Mouse (Mus musculus): ENCODE measurements around the gene Fam120a. TPM values are rescaled to one million over a fixed set of nuclear protein-coding genes. Genes with fewer than 3 reads are reported as not detected.

Fam120a gene
- polyA plus RNA-seq, 1 experiment from 2014 or later = 24.6 TPM

- Histone ChIP-seq H3K4me2 (no peak overlapping the region), H3K36me3 (no peaks in the 10 kb centered on the region), H3K27ac (no peak overlapping the region), H3K4me3 (no peak overlapping the region), H3K4me1 (no peaks in the 10 kb centered on the region; the same call in 1 of the 2 replicates), H3K27me3 (no peaks in the 10 kb centered on the region), H3K9ac (no peak overlapping the region), H3K9me3 (no peaks in the 10 kb centered on the region)
- WGBS = 67% methylated on average over 6 of the region's 6 CpGs
- no peak for ATAC-seq (ENCODE audit: insufficient number of reproducible peaks, low FRiP score, low TSS enrichment, low read depth)
Measured at GRCm38 (mm10) chr13:48982482-48983098, 14.8 kb upstream of the Fam120a start.

GRCm38 (mm10) chr13:48979069-48979468 lies 11.3 kb upstream of the Fam120a start:
- Histone ChIP-seq H3K27ac (no peak overlapping the region), H3K36me3 (no peaks in the 10 kb centered on the region), H3K9me3 (no peaks in the 10 kb centered on the region), H3K9ac (no peak overlapping the region), H3K27me3 (no peaks in the 10 kb centered on the region), H3K4me3 (no peak overlapping the region), H3K4me1 (no peaks in the 10 kb centered on the region; the same call in 1 of the 2 replicates), H3K4me2 (no peak overlapping the region)
- no peak for ATAC-seq (ENCODE audit: insufficient number of reproducible peaks, low FRiP score, low TSS enrichment, low read depth)
- WGBS = 74% methylated on average over 6 of the region's 6 CpGs

GRCm38 (mm10) chr13:48977858-48978257 lies 10.0 kb upstream of the Fam120a start:
- H3K27ac ChIP-seq = no peak overlapping the region
- ATAC-seq (ENCODE audit: insufficient number of reproducible peaks, low FRiP score, low TSS enrichment, low read depth) = no peak
- no peak overlapping the region for H3K4me3 ChIP-seq
- H3K9ac ChIP-seq = no peak overlapping the region
- 47% methylated on average over 3 of the region's 3 CpGs for WGBS
- H3K36me3 ChIP-seq = no peaks in the 10 kb centered on the region
- no peaks in the 10 kb centered on the region for H3K9me3 ChIP-seq
- H3K27me3 ChIP-seq = no peaks in the 10 kb centered on the region
- no peak overlapping the region for H3K4me2 ChIP-seq
- no peaks in the 10 kb centered on the region; the same call in 1 of the 2 replicates for H3K4me1 ChIP-seq

- Histone ChIP-seq H3K4me2 (no peak overlapping the region), H3K27me3 (no peaks in the 10 kb centered on the region), H3K9ac (no peak overlapping the region), H3K9me3 (no peaks in the 10 kb centered on the region), H3K4me1 (peaks cover 15% of the 10 kb centered on the region), H3K4me3 (no peak overlapping the region), H3K36me3 (peaks cover 8% of the 10 kb centered on the region), H3K27ac (no peak overlapping the region)
- ATAC-seq (ENCODE audit: insufficient number of reproducible peaks, low FRiP score, low TSS enrichment, low read depth) = no peak
- WGBS = 79% methylated on average over 2 of the region's 2 CpGs
Measured at GRCm38 (mm10) chr13:48974699-48975098, 6.9 kb upstream of the Fam120a start.

- H3K27ac ChIP-seq = no peak overlapping the region
- no peak overlapping the region for H3K4me3 ChIP-seq
- no peak overlapping the region for H3K4me2 ChIP-seq
- WGBS = 84% methylated on average over 4 of the region's 4 CpGs
- ATAC-seq (ENCODE audit: insufficient number of reproducible peaks, low FRiP score, low TSS enrichment, low read depth) = no peak
- no peak overlapping the region for H3K9ac ChIP-seq
- H3K9me3 ChIP-seq = no peaks in the 10 kb centered on the region
- no peaks in the 10 kb centered on the region for H3K27me3 ChIP-seq
- H3K4me1 ChIP-seq = peaks cover 17% of the 10 kb centered on the region
- H3K36me3 ChIP-seq = peaks cover 8% of the 10 kb centered on the region
Measured at GRCm38 (mm10) chr13:48974266-48974665, 6.4 kb upstream of the Fam120a start.

- ATAC-seq (ENCODE audit: insufficient number of reproducible peaks, low FRiP score, low TSS enrichment, low read depth) = no peak
- no peaks in the 10 kb centered on the region for H3K27me3 ChIP-seq
- peaks cover 8% of the 10 kb centered on the region for H3K36me3 ChIP-seq
- H3K4me1 ChIP-seq = peaks cover 20% of the 10 kb centered on the region
- no peaks in the 10 kb centered on the region for H3K9me3 ChIP-seq
- H3K4me2 ChIP-seq = no peak overlapping the region
- no peak overlapping the region for H3K9ac ChIP-seq
- no peak overlapping the region for H3K4me3 ChIP-seq
- WGBS = 63% methylated on average over 5 of the region's 5 CpGs
- H3K27ac ChIP-seq = no peak overlapping the region
Measured at GRCm38 (mm10) chr13:48973231-48973630, 5.4 kb upstream of the Fam120a start.

GRCm38 (mm10) chr13:48971033-48971432 lies 3.2 kb upstream of the Fam120a start:
- H3K9ac ChIP-seq = no peak overlapping the region
- no peaks in the 10 kb centered on the region for H3K27me3 ChIP-seq
- no peaks in the 10 kb centered on the region for H3K9me3 ChIP-seq
- no peak overlapping the region for H3K4me3 ChIP-seq
- no peak overlapping the region for H3K4me2 ChIP-seq
- WGBS = 43% methylated on average over 5 of the region's 5 CpGs
- peak overlapping the region; percentile 81 for H3K27ac ChIP-seq
- H3K4me1 ChIP-seq = peaks cover 26% of the 10 kb centered on the region
- H3K36me3 ChIP-seq = peaks cover 8% of the 10 kb centered on the region
- ATAC-seq (ENCODE audit: insufficient number of reproducible peaks, low FRiP score, low TSS enrichment, low read depth) = no peak

GRCm38 (mm10) chr13:48970566-48970965 lies 2.7 kb upstream of the Fam120a start:
- Histone ChIP-seq H3K27me3 (no peaks in the 10 kb centered on the region), H3K4me3 (no peak overlapping the region), H3K36me3 (peaks cover 8% of the 10 kb centered on the region), H3K4me1 (peaks cover 30% of the 10 kb centered on the region), H3K9me3 (no peaks in the 10 kb centered on the region), H3K9ac (no peak overlapping the region), H3K27ac (peak overlapping the region; percentile 81), H3K4me2 (no peak overlapping the region)
- ATAC-seq (ENCODE audit: insufficient number of reproducible peaks, low FRiP score, low TSS enrichment, low read depth) = no peak
- whole genome bisulfite sequencing = 70% methylated on average over 13 of the region's 13 CpGs

GRCm38 (mm10) chr13:48968750-48969088 lies 902 bp upstream of the Fam120a start:
- no peak for ATAC-seq (ENCODE audit: insufficient number of reproducible peaks, low FRiP score, low TSS enrichment, low read depth)

GRCm38 (mm10) chr13:48966851-48967821 lies 681 bp downstream of the Fam120a start:
- peak overlapping the region; percentile 99 for H3K27ac ChIP-seq
- H3K9ac ChIP-seq = peak overlapping the region; percentile 98
- H3K4me3 ChIP-seq = peak overlapping the region; percentile 89
- under 1% methylated on average over 57 of the region's 58 CpGs for WGBS
- no peaks in the 10 kb centered on the region for H3K9me3 ChIP-seq
- H3K36me3 ChIP-seq = peaks cover 6% of the 10 kb centered on the region
- no peak for ATAC-seq (ENCODE audit: insufficient number of reproducible peaks, low FRiP score, low TSS enrichment, low read depth)
- H3K27me3 ChIP-seq = no peaks in the 10 kb centered on the region
- H3K4me1 ChIP-seq = peaks cover 52% of the 10 kb centered on the region
- peak overlapping the region; percentile 83 for H3K4me2 ChIP-seq

More at GRCm38 (mm10) chr13:48968750-48969088, 902 bp upstream of the Fam120a start:
- Histone ChIP-seq H3K4me1 (peaks cover 47% of the 10 kb centered on the region), H3K4me2 (peak overlapping the region; percentile 43), H3K9me3 (no peaks in the 10 kb centered on the region), H3K4me3 (peak overlapping the region; percentile 89), H3K9ac (peak overlapping the region; percentile 98), H3K36me3 (peaks cover 8% of the 10 kb centered on the region), H3K27ac (peak overlapping the region; percentile 99), H3K27me3 (no peaks in the 10 kb centered on the region)
- 9% methylated on average over 7 of the region's 7 CpGs for WGBS

- H3K4me1 ChIP-seq = peaks cover 46% of the 10 kb centered on the region
- ATAC-seq (ENCODE audit: insufficient number of reproducible peaks, low FRiP score, low TSS enrichment, low read depth) = peak; percentile 68
- whole genome bisulfite sequencing = 6% methylated on average over 7 of the region's 7 CpGs
Measured at GRCm38 (mm10) chr13:48965559-48966525, 2.0 kb downstream of the Fam120a start.

More at GRCm38 (mm10) chr13:48965559-48966525, 2.0 kb downstream of the Fam120a start:
- no peaks in the 10 kb centered on the region for H3K36me3 ChIP-seq
- H3K27me3 ChIP-seq = no peaks in the 10 kb centered on the region
- H3K27ac ChIP-seq = peak overlapping the region; percentile 99
- peak overlapping the region; percentile 83 for H3K4me2 ChIP-seq
- no peaks in the 10 kb centered on the region for H3K9me3 ChIP-seq
- H3K9ac ChIP-seq = peak overlapping the region; percentile 98
- H3K4me3 ChIP-seq = peak overlapping the region; percentile 89
